Mouse (Mus musculus): ENCODE data around the gene Trak1. TPM values are rescaled to one million over a fixed set of nuclear protein-coding genes. Genes with fewer than 3 reads are reported as not detected.

Trak1 gene
- polyA plus RNA-seq, 1 experiment from 2014 or later, result 18.2 TPM

- 2% methylated on average over 48 of the region's 48 CpGs for WGBS
- no peak overlapping the region for H3K27ac ChIP-seq
- H3K36me3 ChIP-seq, result no peaks in the 10 kb centered on the region
- H3K27me3 ChIP-seq (ENCODE audit: insufficient read depth, poor library complexity, severe bottlenecking), result peaks cover 80% of the 10 kb centered on the region
- peaks cover 23% of the 10 kb centered on the region for H3K4me1 ChIP-seq
- H3K9me3 ChIP-seq, result no peaks in the 10 kb centered on the region
- no peak for DNase-seq (ENCODE audit: low spot score)
- peak overlapping the region; percentile 52 for H3K4me3 ChIP-seq
These were observed 196.9 kb downstream of the Trak1 start for GRCm38 (mm10) chr9:121494006-121494767.

DNA sequence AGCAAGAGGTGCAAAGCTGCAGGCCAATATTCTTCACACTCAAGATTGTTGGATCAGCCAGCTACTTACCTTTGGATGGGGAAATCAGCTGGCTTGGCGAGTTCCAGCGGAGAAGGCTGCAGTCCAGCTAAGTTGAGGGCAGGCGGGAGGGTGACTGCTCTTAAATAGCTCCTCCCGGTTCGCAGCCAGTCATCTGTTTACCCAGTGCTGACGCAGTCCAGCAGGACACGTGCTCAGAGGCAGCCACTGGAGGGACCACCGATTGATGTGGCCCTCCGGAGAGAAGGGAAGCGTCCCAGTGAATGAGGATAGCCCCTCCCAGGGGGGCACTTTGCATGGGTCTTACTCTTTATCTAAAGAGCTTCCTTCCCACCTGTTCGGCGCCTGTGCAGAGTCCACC lies 198.2 kb downstream of the Trak1 start, which contains the start of gene Cck:
Gene Cck (minus strand): TSS at position 166 of the 400 bp plus-strand sequence.
- H3K27ac ChIP-seq, result no peak within 1 kb of the TSS
- no peaks in the 10 kb centered on the region for H3K36me3 ChIP-seq
- peaks cover 23% of the 10 kb centered on the region for H3K4me1 ChIP-seq
- H3K9me3 ChIP-seq, result no peaks in the 10 kb centered on the region
- WGBS, result 2% methylated on average over 12 of the region's 12 CpGs
- H3K27me3 ChIP-seq (ENCODE audit: insufficient read depth, poor library complexity, severe bottlenecking), result peaks cover 74% of the 10 kb centered on the region
- peak; percentile 79 for DNase-seq (ENCODE audit: low spot score)
- H3K4me3 ChIP-seq, result peak within 1 kb of the TSS; percentile 52

GRCm38 (mm10) chr9:121496102-121496501 lies 198.8 kb downstream of the Trak1 start:
- no peak for DNase-seq (ENCODE audit: low spot score)
- no peaks in the 10 kb centered on the region for H3K9me3 ChIP-seq
- no peaks in the 10 kb centered on the region for H3K36me3 ChIP-seq
- 25% methylated on average over 10 of the region's 10 CpGs for WGBS
- no peak overlapping the region for H3K27ac ChIP-seq
- no peak overlapping the region; the same call in 1 of the 2 replicates for H3K4me3 ChIP-seq
- H3K4me1 ChIP-seq, result peaks cover 23% of the 10 kb centered on the region
- H3K27me3 ChIP-seq (ENCODE audit: insufficient read depth, poor library complexity, severe bottlenecking), result peaks cover 73% of the 10 kb centered on the region

DNA sequence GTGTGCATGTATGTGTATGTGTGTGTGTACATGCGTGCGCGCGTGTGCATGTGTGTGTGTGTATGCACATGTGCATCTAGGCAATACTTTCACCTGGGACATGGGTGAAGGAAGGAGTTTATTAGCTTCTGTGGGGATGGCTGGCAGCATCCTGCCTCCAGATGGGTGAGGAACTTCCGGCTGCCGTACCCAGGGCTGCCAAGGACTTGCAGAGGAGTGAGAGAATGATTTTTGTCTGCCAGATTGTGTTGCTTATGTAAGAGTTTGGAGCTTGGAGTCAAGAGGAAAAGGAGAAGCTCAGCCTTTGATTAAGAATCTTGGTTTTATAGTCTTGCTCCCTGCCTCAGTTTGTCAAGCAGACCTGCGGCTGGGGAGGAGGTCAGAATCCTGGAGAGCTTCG lies 208.0 kb downstream of the Trak1 start:
- DNase-seq (ENCODE audit: low spot score), result no peak
- WGBS, result 93% methylated on average over 8 of the region's 8 CpGs
- no peaks in the 10 kb centered on the region for H3K9me3 ChIP-seq
- no peaks in the 10 kb centered on the region for H3K36me3 ChIP-seq
- no peaks in the 10 kb centered on the region for H3K4me1 ChIP-seq
- H3K4me3 ChIP-seq, result no peak overlapping the region
- no peak overlapping the region for H3K27ac ChIP-seq
- peaks cover 9% of the 10 kb centered on the region; the same call in 1 of the 2 replicates for H3K27me3 ChIP-seq (ENCODE audit: insufficient read depth, poor library complexity, severe bottlenecking)

DNA sequence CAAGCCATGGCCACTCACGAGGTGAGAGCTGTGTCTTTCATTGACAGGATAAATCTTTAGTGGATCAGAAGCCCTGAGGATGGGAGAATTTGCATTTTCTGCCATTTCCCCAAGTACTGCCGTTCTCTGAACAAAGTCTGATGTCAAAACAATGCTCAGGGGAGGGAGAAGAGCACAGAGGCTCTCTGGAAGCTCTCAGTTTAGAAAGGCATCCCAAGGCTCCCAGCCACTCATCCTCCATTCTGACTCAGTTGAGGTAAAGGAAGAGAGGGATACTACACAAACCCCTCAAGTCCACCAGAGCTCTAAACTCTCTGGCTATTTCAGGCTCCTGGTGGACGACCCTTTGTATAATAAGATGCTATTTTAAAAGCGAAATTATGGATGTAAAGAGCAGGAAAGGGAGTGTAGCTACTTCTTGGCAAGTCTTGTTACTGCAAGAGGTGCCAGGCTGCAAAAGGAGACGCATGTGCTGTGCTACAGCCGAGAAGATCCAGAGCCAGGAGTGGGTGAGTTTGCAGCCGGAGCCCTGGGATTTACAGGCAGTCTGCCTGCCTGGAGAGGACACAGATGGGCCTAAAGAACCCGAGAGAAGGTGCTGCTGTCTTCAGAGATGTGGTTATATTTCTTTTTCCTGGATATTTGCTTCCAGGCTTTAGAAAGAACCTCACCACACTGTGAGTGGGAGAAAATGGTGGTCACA lies 209.3 kb downstream of the Trak1 start:
- 62% methylated on average over 8 of the region's 8 CpGs for WGBS

GRCm38 (mm10) chr9:121511911-121512310 lies 214.6 kb downstream of the Trak1 start:
- peaks cover 5% of the 10 kb centered on the region for H3K27me3 ChIP-seq (ENCODE audit: insufficient read depth, poor library complexity, severe bottlenecking)
- no peaks in the 10 kb centered on the region for H3K9me3 ChIP-seq
- H3K4me3 ChIP-seq, result no peak overlapping the region
- no peak for DNase-seq (ENCODE audit: low spot score)
- no peak overlapping the region for H3K27ac ChIP-seq
- WGBS, result 85% methylated on average over 4 of the region's 4 CpGs
- no peaks in the 10 kb centered on the region for H3K36me3 ChIP-seq
- H3K4me1 ChIP-seq, result 0 out of 2 replicates have a peak, but pooled peaks cover 5% of the 10 kb centered on the region

More for the DNA sequence above, 209.3 kb downstream of the Trak1 start:
- Histone ChIP-seq H3K27me3 (ENCODE audit: insufficient read depth, poor library complexity, severe bottlenecking) (peaks cover 9% of the 10 kb centered on the region; the same call in 1 of the 2 replicates), H3K4me3 (no peak overlapping the region), H3K36me3 (no peaks in the 10 kb centered on the region), H3K4me1 (no peaks in the 10 kb centered on the region), H3K27ac (no peak overlapping the region), H3K9me3 (no peaks in the 10 kb centered on the region)
- DNase-seq (ENCODE audit: low spot score), result no peak

DNA sequence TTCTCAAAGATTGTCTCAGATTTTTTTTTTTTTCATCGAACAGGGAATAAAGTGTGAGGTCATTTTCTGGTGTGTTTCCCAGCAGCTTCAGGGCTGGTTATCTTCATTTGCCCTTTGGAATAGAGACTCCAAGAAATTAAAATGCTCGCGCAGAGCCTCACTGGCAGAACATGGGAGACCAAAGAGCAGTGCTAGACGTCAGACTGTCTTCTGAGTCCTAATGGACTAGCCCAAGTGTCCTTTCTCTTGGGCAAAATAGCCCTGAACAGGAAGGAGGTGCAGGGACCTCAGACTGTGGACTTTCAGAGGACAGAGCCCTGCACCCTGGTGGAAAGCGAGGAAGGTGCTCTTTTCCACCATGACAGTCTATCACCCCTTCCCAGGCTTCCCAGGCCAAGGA lies 217.2 kb downstream of the Trak1 start:
- Histone ChIP-seq H3K4me1 (0 out of 2 replicates have a peak, but pooled peaks cover 5% of the 10 kb centered on the region), H3K9me3 (no peaks in the 10 kb centered on the region), H3K27ac (no peak overlapping the region), H3K27me3 (ENCODE audit: insufficient read depth, poor library complexity, severe bottlenecking) (peaks cover 9% of the 10 kb centered on the region), H3K36me3 (no peaks in the 10 kb centered on the region), H3K4me3 (no peak overlapping the region)
- no peak for DNase-seq (ENCODE audit: low spot score)
- 75% methylated on average over 5 of the region's 5 CpGs for WGBS

DNA sequence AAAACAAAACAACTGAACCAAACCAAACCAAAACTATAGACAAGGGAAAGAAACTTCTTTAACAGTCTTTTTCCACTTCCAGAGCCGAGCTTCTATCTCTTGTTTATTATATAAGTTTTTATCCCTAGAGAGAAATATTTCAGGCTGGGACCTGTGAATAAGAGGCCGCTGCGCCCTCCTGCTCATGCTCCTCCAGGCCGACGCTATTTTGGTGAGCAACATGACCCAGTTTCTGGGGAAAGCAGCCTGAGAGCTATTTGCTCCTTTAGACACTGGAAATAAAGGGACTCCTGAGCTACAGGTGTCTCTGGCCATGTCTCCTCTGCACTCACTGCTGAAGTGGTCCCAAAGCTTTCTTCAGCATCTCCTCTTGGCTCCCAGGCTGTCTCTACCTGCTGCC lies 222.7 kb downstream of the Trak1 start:
- DNase-seq (ENCODE audit: low spot score), result no peak
- WGBS, result 75% methylated on average over 5 of the region's 5 CpGs
- Histone ChIP-seq H3K9me3 (no peaks in the 10 kb centered on the region), H3K27ac (no peak overlapping the region), H3K4me1 (no peaks in the 10 kb centered on the region), H3K4me3 (no peak overlapping the region), H3K36me3 (no peaks in the 10 kb centered on the region), H3K27me3 (ENCODE audit: insufficient read depth, poor library complexity, severe bottlenecking) (peaks cover 14% of the 10 kb centered on the region)

Other genes with a start within 250 kb of the Trak1 start
- 89.4 and 98.5 TPM in 2 replicates for gene Ulk4, start 20.3 kb upstream of the Trak1 start, polyA plus RNA-seq (2016; fragmentation: Nextera tagmentation; extraction: Ambion mirVana)
- 11.2 and 12.5 TPM in 2 replicates for gene Cck, start 198.2 kb downstream of the Trak1 start, polyA plus RNA-seq (2016; fragmentation: Nextera tagmentation; extraction: Ambion mirVana)

Data from heart, embryonic 10.5 days (tissue).